26 mouse cellular contexts compared by ENCODE assay signal in the genomic region with DNA sequence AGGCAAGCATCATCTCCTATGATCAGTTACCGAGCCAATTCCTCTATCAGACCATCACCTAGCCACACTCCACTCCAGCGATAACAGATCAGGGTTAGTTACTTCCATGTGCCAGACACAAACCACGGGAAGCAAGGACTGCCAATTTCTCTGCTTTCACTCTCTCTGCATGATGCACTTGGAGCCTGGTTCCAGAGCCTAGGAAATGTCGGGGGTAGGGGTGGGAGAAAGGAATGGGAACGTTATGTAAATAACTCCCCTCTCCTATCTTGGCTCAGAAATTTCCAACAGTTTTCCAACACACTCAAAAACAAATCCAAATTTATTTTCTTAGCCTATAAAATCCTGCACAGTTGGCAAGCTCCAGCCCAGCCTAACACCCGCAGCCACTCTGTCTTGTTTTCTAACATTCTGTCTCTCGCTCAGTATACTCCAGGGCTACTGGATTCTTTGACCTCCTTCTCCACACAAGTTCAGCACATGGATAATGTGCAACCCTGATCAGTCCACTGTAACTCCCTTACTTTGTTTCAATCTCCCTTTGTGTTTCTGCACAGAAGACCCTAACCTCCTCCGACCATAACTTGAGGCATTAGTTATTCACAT.
DNase-seq lines count a peak whose midpoint lies in the region; ATAC-seq and TF ChIP-seq lines count a peak whose summit lies in the region.
"Had no signal": no experiment of that assay in that cellular context is flagged by ENCODE, and none has a peak within 500 bp of the region (broad histone marks: within the 10 kb centered on the region; RNA-seq: fewer than 3 reads in every experiment).

No protein-coding gene starts in this region.

- 66% methylated on average over 8 of the region's 8 CpGs for WGBS in forebrain, embryonic 16.5 days
- WGBS in forebrain, embryonic 10.5 days: 90% methylated on average over 8 of the region's 8 CpGs
- whole genome bisulfite sequencing in lung, embryonic 14.5 days: 51% methylated on average over 8 of the region's 8 CpGs
- WGBS in lung, adult 2 months: 62% methylated on average over 8 of the region's 8 CpGs
- WGBS in hindbrain, embryonic 16.5 days: 71% methylated on average over 8 of the region's 8 CpGs

- no peaks in the 10 kb centered on the region for H3K4me1 ChIP-seq in forebrain, embryonic 16.5 days (replicated peaks; ENCODE audit: control insufficient read depth, insufficient read depth, low read length)
- no peaks in the 10 kb centered on the region for H3K4me1 ChIP-seq in forebrain, embryonic 10.5 days
- no peaks in the 10 kb centered on the region for H3K4me1 ChIP-seq in lung, embryonic 14.5 days (ENCODE audit: insufficient read depth)
- no peaks in the 10 kb centered on the region for H3K4me1 ChIP-seq in lung, adult 2 months (ENCODE audit: control insufficient read depth, insufficient read depth, low read length)
- H3K4me1 ChIP-seq in hindbrain, embryonic 16.5 days (ENCODE audit: control insufficient read depth, insufficient read depth, low read depth, low read length): no peaks in the 10 kb centered on the region
- H3K4me1 ChIP-seq: hindbrain, embryonic 10.5 days; hindbrain, embryonic 15.5 days; liver, embryonic 15.5 days; megakaryocyte, embryonic 14.5 days; midbrain, embryonic 12.5 days; neural tube, embryonic 12.5 days had no signal

- H3K9me3 ChIP-seq in forebrain, embryonic 16.5 days (ENCODE audit: control insufficient read depth, low read length): peaks cover 3% of the 10 kb centered on the region; the same call in 1 of the 2 replicates
- peaks cover 7% of the 10 kb centered on the region for H3K9me3 ChIP-seq in forebrain, embryonic 10.5 days
- no peaks in the 10 kb centered on the region for H3K9me3 ChIP-seq in lung, embryonic 14.5 days (ENCODE audit: low read depth, low read length)
- peaks cover 7% of the 10 kb centered on the region; the same call in 1 of the 2 replicates for H3K9me3 ChIP-seq in hindbrain, embryonic 16.5 days (ENCODE audit: control insufficient read depth, low read length)
- H3K9me3 ChIP-seq: heart, embryonic 13.5 days; hindbrain, embryonic 15.5 days; liver, embryonic 15.5 days; midbrain, embryonic 12.5 days; neural tube, embryonic 12.5 days had no signal

- peak; percentile 40; the same call in 1 of the 2 replicates for ATAC-seq in forebrain, embryonic 16.5 days
- ATAC-seq in lung, embryonic 14.5 days (ENCODE audit: insufficient read depth): peak; percentile 56; the same call in 1 of the 2 replicates
- no peak for ATAC-seq in hindbrain, embryonic 16.5 days

- H3K36me3 ChIP-seq in forebrain, embryonic 16.5 days (ENCODE audit: control insufficient read depth, insufficient read depth): no peaks in the 10 kb centered on the region
- no peaks in the 10 kb centered on the region for H3K36me3 ChIP-seq in forebrain, embryonic 10.5 days (replicated peaks)
- no peaks in the 10 kb centered on the region for H3K36me3 ChIP-seq in lung, embryonic 14.5 days (ENCODE audit: insufficient read depth)
- no peaks in the 10 kb centered on the region for H3K36me3 ChIP-seq in hindbrain, embryonic 16.5 days (ENCODE audit: control insufficient read depth, insufficient read depth, low read length)
- H3K36me3 ChIP-seq: heart, embryonic 13.5 days; hindbrain, embryonic 10.5 days; hindbrain, embryonic 15.5 days; liver, embryonic 15.5 days; midbrain, embryonic 12.5 days; neural tube, embryonic 12.5 days had no signal

- DNase-seq in forebrain, embryonic 10.5 days (ENCODE audit: extremely low spot score, low spot score): no peak
- DNase-seq in lung, embryonic 14.5 days: peak; percentile 59
- no peak for DNase-seq in lung, adult 2 months
- DNase-seq in brain, adult 2 months (ENCODE audit: low read depth, low spot score): peak; percentile 22
- DNase-seq in brain, embryonic 14.5 days (ENCODE audit: low read depth): peak; percentile 54
- no peak for DNase-seq in heart, postnatal 4 days
- DNase-seq: adrenal gland, postnatal 25 days; B cell, adult 2 months; cerebellum, adult 9-10 months; gastrocnemius, postnatal 10 days; heart, postnatal 10 days; kidney, adult 8-10 months; kidney, postnatal 10 days; layer of hippocampus, postnatal 36 days; left cerebral cortex, postnatal 4 days; lung, postnatal 36 days had no signal

- H3K4me2 ChIP-seq in forebrain, embryonic 16.5 days (ENCODE audit: low read length): no peak overlapping the region
- no peak overlapping the region for H3K4me2 ChIP-seq in lung, embryonic 14.5 days
- no peak overlapping the region for H3K4me2 ChIP-seq in hindbrain, embryonic 16.5 days (ENCODE audit: low read length)
- H3K4me2 ChIP-seq: heart, embryonic 13.5 days; hindbrain, embryonic 15.5 days; liver, embryonic 15.5 days; midbrain, embryonic 12.5 days; neural tube, embryonic 12.5 days had no signal

- no peak overlapping the region for H3K27ac ChIP-seq in forebrain, embryonic 16.5 days (ENCODE audit: low read length)
- no peak overlapping the region for H3K27ac ChIP-seq in forebrain, embryonic 10.5 days
- H3K27ac ChIP-seq in lung, embryonic 14.5 days (ENCODE audit: low read depth): no peak overlapping the region
- no peak overlapping the region for H3K27ac ChIP-seq in hindbrain, embryonic 16.5 days (ENCODE audit: low read depth, low read length)
- H3K27ac ChIP-seq: heart, embryonic 13.5 days; hindbrain, embryonic 10.5 days; hindbrain, embryonic 15.5 days; liver, embryonic 15.5 days; midbrain, embryonic 12.5 days; neural tube, embryonic 12.5 days had no signal

- no peak for TF ChIP-seq POLR2A in lung, adult 2 months (IDR thresholded peaks at IDR 0.05; ENCODE audit: borderline replicate concordance, extremely low read depth, low read depth, low read length)
- TF ChIP-seq POLR2A in brain, embryonic 14.5 days (IDR thresholded peaks at IDR 0.05; ENCODE audit: borderline replicate concordance, extremely low read depth, insufficient read depth, insufficient read length, poor library complexity, severe bottlenecking): no peak

- H3K4me3 ChIP-seq in forebrain, embryonic 16.5 days (replicated peaks; ENCODE audit: low read length): no peak overlapping the region
- H3K4me3 ChIP-seq in forebrain, embryonic 10.5 days: no peak overlapping the region
- no peak overlapping the region for H3K4me3 ChIP-seq in lung, embryonic 14.5 days (ENCODE audit: low read depth, low read length)
- H3K4me3 ChIP-seq in lung, adult 2 months (replicated peaks; ENCODE audit: extremely low read depth, low read depth, low read length): no peak overlapping the region
- H3K4me3 ChIP-seq in hindbrain, embryonic 16.5 days (ENCODE audit: low read length): no peak overlapping the region
- H3K4me3 ChIP-seq: heart, embryonic 13.5 days; hindbrain, embryonic 10.5 days; hindbrain, embryonic 15.5 days; liver, embryonic 15.5 days; megakaryocyte, embryonic 14.5 days; midbrain, embryonic 12.5 days; myocyte; neural tube, embryonic 12.5 days had no signal

- H3K27me3 ChIP-seq in forebrain, embryonic 16.5 days (replicated peaks; ENCODE audit: control insufficient read depth, insufficient read depth, low read length): no peaks in the 10 kb centered on the region
- no peaks in the 10 kb centered on the region for H3K27me3 ChIP-seq in forebrain, embryonic 10.5 days (ENCODE audit: poor library complexity, severe bottlenecking)
- no peaks in the 10 kb centered on the region for H3K27me3 ChIP-seq in lung, embryonic 14.5 days (ENCODE audit: insufficient read depth, low read length)
- no peaks in the 10 kb centered on the region for H3K27me3 ChIP-seq in hindbrain, embryonic 16.5 days (replicated peaks; ENCODE audit: control insufficient read depth, insufficient read depth, low read length)
- H3K27me3 ChIP-seq: heart, embryonic 13.5 days; hindbrain, embryonic 15.5 days; liver, embryonic 15.5 days; megakaryocyte, embryonic 14.5 days; midbrain, embryonic 12.5 days; neural tube, embryonic 12.5 days had no signal

- no peak overlapping the region for H3K9ac ChIP-seq in forebrain, embryonic 16.5 days (replicated peaks; ENCODE audit: low read depth, low read length)
- H3K9ac ChIP-seq in lung, embryonic 14.5 days: no peak overlapping the region
- no peak overlapping the region for H3K9ac ChIP-seq in hindbrain, embryonic 16.5 days (ENCODE audit: low read depth, low read length)
- H3K9ac ChIP-seq: heart, embryonic 13.5 days; hindbrain, embryonic 15.5 days; liver, embryonic 15.5 days; midbrain, embryonic 12.5 days; neural tube, embryonic 12.5 days had no signal

- TF ChIP-seq CTCF in lung, embryonic 14.5 days (IDR thresholded peaks at IDR 0.05; ENCODE audit: low read depth): no peak
- TF ChIP-seq CTCF in lung, adult 2 months (IDR thresholded peaks at IDR 0.05; ENCODE audit: insufficient read depth, low read length): no peak
- no peak for TF ChIP-seq CTCF in brain, embryonic 14.5 days (IDR thresholded peaks at IDR 0.05; ENCODE audit: borderline replicate concordance, extremely low read depth, insufficient read depth, insufficient read length)

Comparison
In these comparisons a context has a peak if more than half of its experiments do, and no peak if none do; other contexts are left out.
1. DNase-seq: peak in lung, embryonic 14.5 days (single experiment), brain, adult 2 months (single experiment) and brain, embryonic 14.5 days (single experiment); none in forebrain, embryonic 10.5 days (single experiment), lung, adult 2 months (single experiment) and heart, postnatal 4 days (single experiment).